Mouse (Mus musculus) layer of hippocampus, adult 2 months (tissue): Measurements from ENCODE around the gene Vamp3. TPM values are rescaled to one million over a fixed set of nuclear protein-coding genes. Genes with fewer than 3 reads are reported as not detected.
A peak's percentile ranks its signal among the peaks of the same experiment; 100 is the strongest.

Experiments used
- DNase-seq, 2 experiments: peaks; one replicate each; pipeline ENCODE4 v3.0.0; 2022; ENCODE audit warnings: low spot score in 2 of 2
- H3K27ac ChIP-seq: fragments of 200-600 bp; 2 replicates; pipeline ENCODE4 v1.8.1; 2022
- H3K4me3 ChIP-seq: fragments of 200-600 bp; 2 replicates; pipeline ENCODE4 v1.8.1; 2022; ENCODE audit warnings: mild to moderate bottlenecking
- CTCF ChIP-seq: fragments of 200-600 bp; conservative IDR thresholded peaks from 2 replicates; pipeline ENCODE4 v1.8.1; 2022; ENCODE audit warnings: antibody characterized with exemption, mild to moderate bottlenecking, moderate library complexity
- long read RNA-seq, 2 experiments: library from polyadenylated mRNA; stranded (forward); transcript quantifications; one replicate each; pipeline ENCODE4 v2.0.0; 2021; ENCODE audit warnings: borderline mapping rate in 2 of 2
- total RNA-seq, 2 experiments: library from RNA; stranded (reverse); gene quantifications; 2 replicates each; pipeline ENCODE4 v1.2.3; 2021

Gene Vamp3
- total RNA-seq: 10 to 100 TPM; 27.3 to 31.3 TPM
- long read RNA-seq, experiment 1, transcript Vamp3-201 (5 exons, 2,120 nt): major isoform, 25 of 28 reads
- long read RNA-seq, experiment 1, partial matches to known transcripts: 0 of 28 reads
- long read RNA-seq, experiment 1, other reads (novel, unspliced or antisense): 3 of 28 reads
- long read RNA-seq, experiment 2, transcript Vamp3-201 (5 exons, 2,120 nt): major isoform, 29 of 34 reads
- long read RNA-seq, experiment 2, partial matches to known transcripts: 1 of 34 reads
- long read RNA-seq, experiment 2, other reads (novel, unspliced or antisense): 3 of 34 reads

DNA sequence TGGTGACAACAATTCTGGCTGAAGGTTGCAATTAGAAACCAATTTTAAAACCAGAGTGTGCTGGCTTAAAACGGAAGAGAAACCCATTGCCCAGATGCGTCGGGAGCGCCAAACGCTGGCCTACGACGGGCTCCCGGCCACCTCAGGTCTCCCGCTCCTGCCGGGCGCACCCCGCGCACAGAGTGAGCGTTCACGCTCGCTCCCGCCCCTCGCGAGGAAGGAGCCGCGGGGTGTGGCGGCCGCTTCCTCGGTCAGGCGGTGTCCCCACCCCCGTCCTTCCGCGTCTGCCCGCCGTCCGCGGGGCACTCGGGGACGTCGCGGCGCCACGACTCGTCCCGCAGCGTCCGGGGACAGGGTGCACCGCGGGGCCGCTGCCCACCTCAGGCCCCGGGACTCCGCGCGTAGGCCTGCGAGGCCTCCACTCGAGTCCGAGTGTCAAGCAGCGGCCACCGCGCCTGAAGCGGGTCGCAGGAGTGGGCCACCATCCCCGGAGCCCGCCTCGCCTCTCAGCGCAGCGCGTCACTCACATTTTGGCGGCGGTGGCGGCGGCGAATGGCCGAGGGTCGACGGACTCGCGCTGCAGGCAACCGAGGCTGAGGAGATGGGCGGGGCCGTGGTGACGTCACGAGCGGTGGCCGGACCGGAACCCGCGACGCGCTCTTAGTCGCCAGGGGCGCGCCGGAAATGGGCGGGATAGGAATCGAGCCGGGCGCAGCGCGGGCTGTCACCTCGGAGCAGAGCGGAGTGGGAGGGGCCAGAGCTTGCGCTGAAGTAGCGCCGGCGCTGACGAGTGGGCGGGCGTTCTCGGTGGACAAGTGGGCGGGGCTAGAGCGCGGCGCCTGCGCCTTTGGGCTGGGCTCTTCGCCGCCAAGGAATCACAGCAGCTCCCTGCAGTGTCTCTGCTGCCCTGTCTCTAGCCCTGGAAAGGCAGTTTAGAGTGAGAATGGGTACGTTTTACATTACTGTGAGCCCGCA is at the start of gene Vamp3:
TSS of gene Vamp3 (minus strand) at position 617 of the 975 bp plus-strand sequence.
- TF ChIP-seq CTCF: no peak
- Histone ChIP-seq H3K27ac (peak within 1 kb of the TSS; percentile 96), H3K4me3 (peak within 1 kb of the TSS; percentile 94)
- DNase-seq: peak; percentile 98 to 100

DNA sequence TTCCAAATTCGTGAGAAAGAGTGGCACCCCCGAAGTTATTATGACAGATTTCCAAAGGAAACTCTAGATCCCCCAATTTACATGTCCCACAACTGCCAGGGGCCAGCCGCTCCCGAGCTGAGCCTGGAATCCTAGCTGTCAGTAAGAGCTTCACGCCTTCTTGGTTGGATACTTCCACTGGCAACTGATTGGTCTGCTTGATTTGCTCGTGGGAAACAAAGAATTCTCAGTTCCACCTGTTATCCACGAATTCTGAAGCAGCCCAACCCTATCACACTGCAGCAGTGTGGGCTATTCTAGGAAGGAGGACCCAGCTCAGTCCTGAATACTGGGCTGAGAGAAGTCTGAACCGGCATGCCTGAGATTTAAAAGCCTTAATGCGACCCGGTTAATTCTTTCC is 48.7 kb upstream of the Vamp3 start:
- DNase-seq: no peak
- H3K27ac ChIP-seq: peak overlapping the region; percentile 96
- peak overlapping the region; percentile 91 for H3K4me3 ChIP-seq
- no peak for TF ChIP-seq CTCF

DNA sequence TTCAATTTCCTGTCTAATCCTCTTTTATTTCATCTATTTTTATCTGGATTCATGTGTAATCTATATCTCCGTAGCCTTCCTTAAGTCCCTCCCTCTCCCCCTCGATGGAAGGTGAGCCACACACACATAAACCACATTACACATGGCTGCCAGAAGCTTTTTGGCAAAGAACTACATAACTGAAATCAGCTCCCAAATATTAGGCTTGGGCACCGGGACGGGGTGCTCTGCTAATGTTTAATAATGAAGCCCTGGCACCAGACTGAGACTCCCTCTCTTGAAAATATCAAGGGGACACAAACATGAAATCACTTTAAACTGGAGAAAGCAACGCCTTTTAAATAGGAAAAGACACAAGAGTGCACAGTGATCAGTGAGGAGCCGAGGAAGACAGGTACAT is 48.1 kb upstream of the Vamp3 start:
- TF ChIP-seq CTCF: no peak
- no peak for DNase-seq
- Histone ChIP-seq H3K27ac (peak overlapping the region; percentile 96), H3K4me3 (peak overlapping the region; percentile 91)

DNA sequence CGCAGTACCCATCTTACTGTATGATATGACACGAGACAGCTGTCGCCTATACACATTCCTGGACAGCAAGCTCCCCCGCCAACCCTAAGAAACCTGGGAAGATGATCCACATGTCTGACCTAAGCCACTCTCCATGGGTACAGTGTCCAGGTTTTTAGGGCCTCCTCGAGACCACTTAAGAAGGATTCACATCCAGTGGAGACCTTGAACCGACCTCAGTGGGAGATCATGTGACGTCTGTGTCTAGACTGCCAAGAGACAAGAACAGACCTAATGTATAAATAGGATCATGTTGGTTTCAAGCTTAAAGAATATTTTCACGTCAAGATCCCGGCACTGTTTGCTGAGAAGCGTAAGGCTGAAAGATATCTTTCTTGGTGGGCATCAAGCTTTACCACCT is 46.4 kb upstream of the Vamp3 start:
- no peak for DNase-seq
- H3K27ac ChIP-seq: peak overlapping the region; percentile 86
- TF ChIP-seq CTCF: no peak
- H3K4me3 ChIP-seq: peak overlapping the region; percentile 39; the same call in 1 of the 2 replicates

DNA sequence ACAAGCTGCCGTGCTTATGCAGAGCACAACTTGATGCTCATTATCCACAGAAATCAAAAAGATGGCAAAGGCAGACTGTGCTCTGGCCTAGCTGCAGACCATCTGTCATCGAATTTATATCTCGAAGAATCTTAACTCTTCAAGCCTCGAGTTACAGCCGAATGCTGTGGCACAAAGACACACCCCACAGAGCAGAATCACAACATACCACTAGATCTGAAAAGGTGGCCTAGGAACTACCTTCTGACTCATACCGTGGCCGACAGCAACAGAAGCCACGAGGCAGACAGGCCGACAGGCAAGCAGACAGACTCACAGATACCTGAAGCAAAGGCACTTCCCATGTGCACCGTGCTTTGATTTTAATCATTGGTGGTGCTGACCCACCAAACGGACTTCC is 45.9 kb upstream of the Vamp3 start:
- Histone ChIP-seq H3K27ac (peak overlapping the region; percentile 86), H3K4me3 (peak overlapping the region; percentile 39; the same call in 1 of the 2 replicates)
- peak; percentile 41 to 68 for DNase-seq
- TF ChIP-seq CTCF: no peak

DNA sequence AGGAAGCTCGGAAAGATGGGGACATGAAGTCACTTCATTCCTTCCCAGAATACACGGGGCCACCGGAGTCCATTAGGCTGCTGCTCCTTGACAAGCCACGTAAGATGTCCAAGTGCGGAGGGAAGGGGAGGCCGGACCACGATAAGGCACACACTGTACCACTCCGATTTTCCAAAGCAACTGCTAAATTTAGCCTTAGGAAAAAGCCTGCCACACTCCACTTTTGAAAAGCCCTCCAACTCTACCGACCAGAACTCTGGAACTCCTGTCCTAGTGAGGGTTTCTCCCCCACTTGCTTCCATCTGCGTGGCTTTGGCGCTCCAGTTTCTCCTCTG is 39.3 kb upstream of the Vamp3 start:
- H3K4me3 ChIP-seq: no peak overlapping the region; the same call in 1 of the 2 replicates
- TF ChIP-seq CTCF: no peak
- no peak for DNase-seq
- peak overlapping the region; percentile 86; the same call in 1 of the 2 replicates for H3K27ac ChIP-seq

DNA sequence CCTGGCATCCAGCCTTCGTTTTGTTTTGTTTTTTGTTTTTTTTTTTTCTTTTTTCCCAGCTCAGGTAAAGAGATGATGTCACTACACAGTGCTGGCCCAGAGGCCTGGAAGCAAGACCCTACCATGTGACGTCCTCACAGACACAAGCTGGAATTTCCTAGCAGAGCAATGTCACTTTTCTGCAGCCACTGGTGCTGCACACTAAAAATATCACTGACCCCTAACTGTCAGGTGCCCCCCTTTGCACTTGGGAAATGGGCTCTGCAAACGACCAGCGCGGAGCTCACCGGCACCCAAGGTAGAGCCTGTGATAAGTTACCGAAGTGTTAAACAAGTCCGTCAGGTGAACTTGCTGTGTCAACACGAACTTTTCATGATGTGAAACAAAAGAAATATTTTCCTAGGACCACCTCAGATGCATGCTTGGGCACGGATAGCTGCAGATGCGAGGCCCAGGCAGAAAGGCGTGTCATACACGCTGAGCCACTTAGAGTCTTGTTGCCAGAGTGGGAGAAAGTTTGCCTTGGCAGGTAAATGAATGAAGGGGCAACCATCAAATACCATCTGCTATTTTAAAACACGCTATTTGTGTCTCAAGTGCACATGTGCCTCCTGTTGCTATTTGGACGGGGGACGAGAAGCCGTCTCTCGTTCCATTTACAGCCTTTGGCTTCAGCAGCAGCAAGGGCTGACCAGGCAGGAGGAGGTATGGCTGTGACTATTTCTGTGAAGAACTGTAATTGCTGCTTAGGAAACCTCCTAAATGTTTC is 38.8 kb upstream of the Vamp3 start:
- no peak for TF ChIP-seq CTCF
- Histone ChIP-seq H3K4me3 (no peak overlapping the region; the same call in 1 of the 2 replicates), H3K27ac (peak overlapping the region; percentile 86; the same call in 1 of the 2 replicates)
- DNase-seq: no peak

DNA sequence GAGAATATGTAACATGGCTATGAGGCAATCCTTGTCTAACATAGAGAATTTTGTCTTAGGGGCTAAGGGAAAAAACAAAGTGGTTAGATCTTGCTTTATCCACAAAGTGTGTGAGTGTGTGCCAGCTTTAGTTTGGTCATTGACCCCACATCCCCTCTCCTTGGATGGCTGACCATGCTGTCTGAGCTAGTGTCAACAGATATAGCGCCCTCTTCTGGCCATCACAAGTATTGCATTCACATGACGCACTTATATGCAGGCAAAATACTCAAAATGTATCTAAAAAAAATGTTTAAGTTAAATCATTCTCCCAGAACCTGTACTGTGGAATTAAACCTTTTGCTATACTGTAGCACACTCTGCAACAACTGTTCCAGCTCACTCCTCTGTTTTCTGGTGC is 37.4 kb upstream of the Vamp3 start:
- peak overlapping the region; percentile 32; the same call in 1 of the 2 replicates for H3K27ac ChIP-seq
- no peak overlapping the region for H3K4me3 ChIP-seq
- DNase-seq: no peak
- TF ChIP-seq CTCF: peak; percentile 91

DNA sequence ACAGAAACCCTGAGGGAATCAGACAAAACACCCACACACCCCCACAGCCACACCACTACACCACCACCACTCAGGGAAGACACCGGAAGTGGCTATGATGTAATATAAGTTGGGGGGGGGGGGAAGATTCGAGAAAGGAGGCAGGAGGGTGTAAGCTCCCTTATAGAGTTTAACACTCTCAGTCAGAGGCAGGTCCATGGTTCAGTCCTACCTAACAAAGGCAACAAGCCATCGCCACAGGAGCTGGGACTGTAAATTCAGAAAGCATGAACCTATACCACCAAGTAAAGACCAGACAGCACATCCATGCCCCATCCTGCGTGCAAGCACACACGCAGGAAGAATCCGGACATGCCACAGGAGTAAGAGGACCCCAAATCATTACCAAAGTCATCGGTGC is 31.5 kb upstream of the Vamp3 start, which contains the start of gene Gm13090:
TSS of gene Gm13090 (plus strand) at position 301 of the 400 bp plus-strand sequence.
- DNase-seq: no peak
- TF ChIP-seq CTCF: no peak
- Histone ChIP-seq H3K27ac (peak within 1 kb of the TSS; percentile 83), H3K4me3 (peak within 1 kb of the TSS; percentile 31; the same call in 1 of the 2 replicates)

DNA sequence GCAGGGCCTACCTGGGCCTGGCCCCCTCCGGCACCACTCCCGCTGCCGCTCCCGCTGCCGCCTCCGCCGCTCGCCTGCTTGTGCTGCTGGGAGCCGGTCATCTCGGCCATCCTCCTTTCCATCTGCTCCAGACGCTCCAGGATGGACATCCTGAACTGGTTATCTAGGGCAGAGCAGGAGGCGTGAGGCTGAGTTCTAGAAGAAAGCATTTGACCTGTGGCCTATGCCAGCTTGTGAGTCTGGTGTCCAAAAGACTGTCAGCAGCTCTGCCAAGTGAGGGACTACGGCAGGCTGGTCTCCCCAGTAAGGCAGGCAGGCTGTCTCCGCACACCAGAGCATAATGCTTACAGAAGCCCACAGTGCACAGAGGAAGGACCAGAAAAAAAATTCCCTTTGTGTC is 31.1 kb upstream of the Vamp3 start:
- Histone ChIP-seq H3K4me3 (peak overlapping the region; percentile 31; the same call in 1 of the 2 replicates), H3K27ac (peak overlapping the region; percentile 83)
- DNase-seq: no peak
- TF ChIP-seq CTCF: no peak

DNA sequence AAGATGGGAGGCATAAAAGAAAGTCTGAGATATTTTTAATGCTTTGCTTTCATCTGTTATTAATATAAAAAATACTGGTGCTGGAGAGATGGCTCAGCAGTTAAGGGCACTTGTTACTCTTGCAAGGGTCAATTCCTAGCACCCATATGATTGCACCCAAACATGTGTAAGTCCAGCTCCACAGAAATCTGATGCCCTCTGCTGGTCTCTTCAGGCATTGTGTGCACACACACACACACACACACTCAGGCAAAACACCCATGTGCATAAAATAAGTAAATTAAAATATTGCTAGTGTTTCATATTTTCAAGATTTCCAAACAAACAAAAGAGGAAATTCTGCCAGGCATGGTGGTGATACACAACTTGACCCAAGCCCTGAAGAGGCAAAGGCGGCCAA is 29.6 kb upstream of the Vamp3 start:
- DNase-seq: no peak
- Histone ChIP-seq H3K4me3 (no peak overlapping the region), H3K27ac (no peak overlapping the region)
- TF ChIP-seq CTCF: peak; percentile 58

DNA sequence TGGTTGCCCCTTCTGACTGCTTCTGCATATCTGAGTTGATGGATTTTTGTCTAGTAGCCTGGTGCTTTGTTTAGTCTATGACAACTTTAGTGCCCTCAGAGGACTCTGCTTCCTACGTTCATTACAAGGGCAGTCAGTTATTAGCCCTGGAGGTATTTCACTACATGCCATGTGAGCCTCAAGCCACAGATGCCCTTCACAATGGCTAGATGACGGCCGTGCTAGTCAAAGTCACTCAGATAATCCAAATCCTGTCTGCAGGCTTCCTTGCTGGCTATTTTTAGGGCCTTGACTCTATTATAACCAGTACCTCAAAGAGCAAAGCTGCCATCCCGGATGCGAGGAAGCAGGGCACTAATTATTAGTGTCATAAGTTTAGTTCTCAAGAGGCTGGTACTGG is 25.3 kb upstream of the Vamp3 start:
- Histone ChIP-seq H3K4me3 (no peak overlapping the region), H3K27ac (0 out of 2 replicates have a peak overlapping the region, but pooled peaks have one; percentile 28)
- no peak for TF ChIP-seq CTCF
- DNase-seq: no peak
